Mouse (Mus musculus) CD4-positive, CD25-positive, alpha-beta regulatory T cell, adult 4 months (primary cell): ENCODE results near the gene Polr1e. TPM values are rescaled to one million over a fixed set of nuclear protein-coding genes. Genes with fewer than 3 reads are reported as not detected.
A peak's percentile ranks its signal among the peaks of the same experiment; 100 is the strongest.
"Not testable (repeated sequence)": the region's sequence is repeated elsewhere in the genome, so short reads cannot be mapped to it uniquely, and the experiment has no call there.

ENCODE experiments used
- ATAC-seq: one replicate; pipeline ENCODE4 v1.8.0; 2017
- polyA plus RNA-seq, 2 experiments: library from polyadenylated mRNA; unstranded; fragments of 100-300 nt; shearing (Covaris generic); gene quantifications; one replicate each; pipeline ENCODE4 v1.2.1; 2017

The Polr1e gene
- polyA plus RNA-seq, 2 experiments from 2014 or later: 31.1 to 36.6 TPM

GRCm38 (mm10) chr4:45010806-45011415 is 7.5 kb upstream of the Polr1e start:
- no peak for ATAC-seq

GRCm38 (mm10) chr4:45011581-45012104 is 6.7 kb upstream of the Polr1e start:
- ATAC-seq: peak; percentile 1

- peak; percentile 86 for ATAC-seq
Measured at GRCm38 (mm10) chr4:45012105-45012975, 6.0 kb upstream of the Polr1e start, which contains the start of gene Zbtb5. TSS of gene Zbtb5 (minus strand) at chr4:45012412.

- no peak for ATAC-seq
Measured at GRCm38 (mm10) chr4:45013031-45013431, 5.4 kb upstream of the Polr1e start.

GRCm38 (mm10) chr4:45013537-45013936 is 4.8 kb upstream of the Polr1e start:
- ATAC-seq: no peak

- ATAC-seq: no peak
Measured at GRCm38 (mm10) chr4:45015615-45016014, 2.8 kb upstream of the Polr1e start.

GRCm38 (mm10) chr4:45019009-45019408 is 626 bp downstream of the Polr1e start:
- ATAC-seq: no peak

GRCm38 (mm10) chr4:45026459-45026858 is 8.1 kb downstream of the Polr1e start:
- no peak for ATAC-seq

GRCm38 (mm10) chr4:45032586-45032985 is 14.2 kb downstream of the Polr1e start:
- ATAC-seq: no peak

- ATAC-seq: no peak
Measured at GRCm38 (mm10) chr4:45034693-45035628, 16.6 kb downstream of the Polr1e start.

GRCm38 (mm10) chr4:45036048-45036447 is 17.7 kb downstream of the Polr1e start:
- ATAC-seq: no peak

GRCm38 (mm10) chr4:45036571-45036970 is 18.2 kb downstream of the Polr1e start:
- no peak for ATAC-seq

GRCm38 (mm10) chr4:45037455-45038410 is 19.4 kb downstream of the Polr1e start:
- ATAC-seq: no peak

- ATAC-seq: not testable (repeated sequence)
Measured at GRCm38 (mm10) chr4:45038879-45039278, 20.5 kb downstream of the Polr1e start.

- ATAC-seq: not testable (repeated sequence)
Measured at GRCm38 (mm10) chr4:45039546-45039945, 21.2 kb downstream of the Polr1e start.

- no peak for ATAC-seq
Measured at GRCm38 (mm10) chr4:45040795-45041194, 22.4 kb downstream of the Polr1e start.

- ATAC-seq: no peak
Measured at GRCm38 (mm10) chr4:45046679-45047078, 28.3 kb downstream of the Polr1e start.

- ATAC-seq: no peak
Measured at GRCm38 (mm10) chr4:45047286-45047887, 29.0 kb downstream of the Polr1e start.

- no peak for ATAC-seq
Measured at GRCm38 (mm10) chr4:45047956-45048355, 29.6 kb downstream of the Polr1e start.

- ATAC-seq: no peak
Measured at GRCm38 (mm10) chr4:45054862-45055261, 36.5 kb downstream of the Polr1e start.

- no peak for ATAC-seq
Measured at GRCm38 (mm10) chr4:45055451-45055850, 37.1 kb downstream of the Polr1e start.
